Mouse (Mus musculus) lung, postnatal 0 days (tissue): ENCODE measurements around the gene Pdzd8.

ENCODE experiments used
- CTCF ChIP-seq: IDR thresholded peaks from 2 replicates; pipeline ENCODE4 v1.5.1; 2016; ENCODE audit warnings: antibody characterized with exemption, mild to moderate bottlenecking
- EP300 ChIP-seq: IDR thresholded peaks from 2 replicates; pipeline ENCODE4 v1.6.1; 2016; ENCODE audit warnings: antibody characterized with exemption, mild to moderate bottlenecking, control low read depth

DNA sequence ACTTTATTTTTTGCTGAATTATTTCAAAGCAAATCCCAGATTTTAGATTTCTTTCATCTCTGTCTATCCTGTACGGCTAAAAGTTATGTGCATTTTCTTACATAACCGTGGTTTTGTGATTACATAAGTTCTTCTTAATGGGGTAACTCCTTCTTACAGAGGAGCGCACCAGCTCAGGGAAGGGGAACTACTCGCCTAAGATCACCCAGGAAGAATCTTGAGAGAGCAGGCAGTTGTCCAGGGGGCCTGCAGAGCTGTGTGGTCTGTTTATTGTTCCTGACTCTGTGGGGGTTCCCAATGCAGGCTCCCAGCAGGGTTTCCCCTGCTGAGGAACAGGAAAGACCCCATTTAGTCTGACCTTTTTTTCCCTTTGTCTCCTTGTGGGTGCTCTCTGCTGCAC, 27.3 kb upstream of the Pdzd8 start:
- TF ChIP-seq CTCF = no peak
- TF ChIP-seq EP300 = no peak
